Mouse (Mus musculus) right cerebral cortex, adult 18-20 months (tissue): Measurements from ENCODE around the gene Ccdc38.
A peak's percentile ranks its signal among the peaks of the same experiment; 100 is the strongest.

Experiments used
- DNase-seq: peaks from one replicate; pipeline ENCODE4 v3.0.0; 2022; ENCODE audit warnings: mixed read lengths

Ccdc38 gene

DNA sequence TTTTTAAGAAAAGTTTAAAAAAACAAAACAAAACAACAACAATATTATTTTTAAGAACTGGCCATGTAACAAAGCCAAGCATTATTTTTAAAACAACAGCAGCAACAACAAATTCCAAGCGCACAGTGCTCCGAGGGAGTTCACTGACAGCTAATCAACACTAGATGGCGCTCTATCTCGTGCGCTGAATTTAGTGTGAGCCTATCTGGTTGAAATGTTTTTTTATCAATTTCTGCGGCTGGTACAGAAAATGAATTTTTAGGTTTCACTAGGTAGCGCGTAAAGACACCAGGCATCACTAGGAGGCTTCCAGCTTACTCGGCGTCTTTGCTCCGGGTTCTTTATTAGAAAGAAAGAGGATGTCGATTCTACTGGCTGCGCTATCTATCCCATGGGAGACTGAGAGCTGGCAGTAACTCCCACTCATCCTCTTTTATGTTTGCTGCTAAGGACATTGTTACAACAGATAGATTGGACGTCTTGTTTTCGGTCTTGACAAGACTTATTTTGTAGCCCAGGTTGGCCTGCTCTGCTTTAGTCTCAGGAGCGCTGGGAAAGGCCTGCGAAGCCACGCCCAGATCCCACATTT is 71.1 kb downstream of the Ccdc38 start:
- peak; percentile 35 for DNase-seq

GRCm38 (mm10) chr10:93614850-93615249 is 74.4 kb downstream of the Ccdc38 start:
- no peak for DNase-seq

GRCm38 (mm10) chr10:93620438-93621179 is 80.2 kb downstream of the Ccdc38 start:
- no peak for DNase-seq

GRCm38 (mm10) chr10:93623725-93624124 is 83.3 kb downstream of the Ccdc38 start:
- DNase-seq = no peak

GRCm38 (mm10) chr10:93624151-93624550 is 83.7 kb downstream of the Ccdc38 start:
- no peak for DNase-seq

GRCm38 (mm10) chr10:93630310-93630709 is 89.9 kb downstream of the Ccdc38 start:
- no peak for DNase-seq

GRCm38 (mm10) chr10:93632086-93632485 is 91.7 kb downstream of the Ccdc38 start:
- DNase-seq = no peak

DNA sequence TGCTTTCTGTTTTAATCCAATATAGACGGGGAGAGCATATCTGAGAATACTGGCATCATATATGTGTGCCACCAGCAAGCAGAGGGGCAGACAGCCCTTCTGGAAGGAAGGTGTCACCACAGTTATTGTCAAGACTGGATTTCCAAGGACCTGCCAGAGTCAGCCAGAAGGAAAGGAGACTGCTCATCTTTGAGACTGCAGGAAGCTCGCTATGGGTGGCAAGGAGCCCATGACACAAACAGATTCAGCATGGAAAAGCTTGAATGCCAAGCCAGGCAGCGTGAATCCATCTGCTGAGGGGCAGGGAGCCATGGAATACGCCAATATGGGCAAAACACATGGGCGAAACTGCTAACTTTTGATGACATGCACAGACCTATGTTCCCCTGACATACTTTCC is 93.1 kb downstream of the Ccdc38 start:
- no peak for DNase-seq
